Mouse (Mus musculus) lung, embryonic 14.5 days (tissue): ENCODE results near the gene Mark3. TPM values are rescaled to one million over a fixed set of nuclear protein-coding genes. Genes with fewer than 3 reads are reported as not detected.

Experiments used
- ATAC-seq: fragments of 200-750 bp; cut with Nextera tagmentation; 2 replicates; pipeline ENCODE4 v1.8.0; 2017; ENCODE audit warnings: mild to moderate bottlenecking, moderate TSS enrichment, moderate library complexity; ENCODE audit not compliant: insufficient read depth
- DNase-seq: peaks from one replicate; pipeline ENCODE4 v3.0.0-alpha.2; 2015
- H3K27ac ChIP-seq: fragments of 300-500 bp; sonication (generic); 2 replicates; pipeline ENCODE4 v1.5.1; 2014; ENCODE audit warnings: low read depth, mild to moderate bottlenecking, moderate library complexity
- H3K27me3 ChIP-seq: fragments of 300-500 bp; sonication (generic); 2 replicates; pipeline ENCODE4 v1.6.1; 2014; ENCODE audit warnings: low read length, control low read depth; ENCODE audit not compliant: insufficient read depth
- H3K36me3 ChIP-seq: fragments of 300-500 bp; sonication (generic); 2 replicates; pipeline ENCODE4 v1.6.1; 2014; ENCODE audit warnings: control low read depth; ENCODE audit not compliant: insufficient read depth
- H3K4me1 ChIP-seq: fragments of 300-500 bp; sonication (generic); 2 replicates; pipeline ENCODE4 v1.6.1; 2014; ENCODE audit warnings: antibody characterized with exemption, control low read depth; ENCODE audit not compliant: insufficient read depth
- H3K4me2 ChIP-seq: fragments of 300-500 bp; sonication (generic); 2 replicates; pipeline ENCODE4 v1.6.1; 2014; ENCODE audit warnings: mild to moderate bottlenecking
- H3K4me3 ChIP-seq: fragments of 300-500 bp; sonication (generic); 2 replicates; pipeline ENCODE4 v1.5.1; 2014; ENCODE audit warnings: low read depth, low read length
- H3K9ac ChIP-seq: fragments of 300-500 bp; sonication (generic); 2 replicates; pipeline ENCODE4 v1.6.1; 2014
- H3K9me3 ChIP-seq: fragments of 300-500 bp; sonication (generic); 2 replicates; pipeline ENCODE4 v1.6.1; 2016; ENCODE audit warnings: low read depth, low read length, control low read depth
- CTCF ChIP-seq: IDR thresholded peaks from 2 replicates; pipeline ENCODE4 v1.5.1; 2016; ENCODE audit warnings: antibody characterized with exemption, low read depth
- WGBS: fragments of 180-500 bp; shearing (Covaris S2); extraction: QIAGEN DNeasy Blood & Tissue Kit; methylation state at CpG from one replicate; pipeline ENCODE4 v1.1.7; 2014; 5-methylcytosine and 5-hydroxymethylcytosine counted together
- polyA plus RNA-seq: library from polyadenylated mRNA; unstranded; fragments of >200 nt; fragmentation: Nextera tagmentation; extraction: Ambion mirVana; gene quantifications from 2 replicates; pipeline ENCODE4 v1.2.1, GENCODE M21; 2014

Gene Mark3
- polyA plus RNA-seq, 1 experiment from 2014 or later = 62.0 TPM

DNA sequence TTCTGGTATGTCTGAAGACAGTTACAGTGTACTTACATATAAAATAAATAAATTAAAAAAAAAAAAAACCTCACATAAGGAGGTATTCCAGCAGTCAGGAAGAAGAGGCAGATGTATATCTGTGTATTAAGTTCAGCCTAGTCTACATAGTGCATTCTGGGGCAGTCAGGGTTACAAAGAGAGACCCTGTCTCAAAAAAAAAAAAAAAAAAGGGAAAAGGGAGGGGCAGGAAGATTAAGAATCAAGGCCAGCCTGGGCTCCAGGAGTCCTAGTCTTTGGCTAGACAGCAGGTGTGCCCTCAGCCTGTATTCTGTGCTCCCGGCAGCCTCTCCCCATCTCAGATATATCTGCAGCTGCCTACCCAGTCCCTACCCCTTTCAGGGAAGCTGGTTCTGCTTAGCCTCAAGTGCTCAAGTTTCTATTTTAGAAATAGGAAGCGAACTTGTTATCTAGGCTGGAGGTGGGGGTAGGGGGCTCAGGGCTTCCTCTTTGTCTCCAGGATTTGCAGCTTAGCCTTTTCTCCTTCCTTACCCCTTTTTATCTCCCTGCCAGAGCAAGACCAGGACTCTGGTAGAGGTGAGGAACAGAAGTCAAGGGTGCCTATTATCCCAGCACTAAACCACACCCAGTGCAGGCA, 100.6 kb downstream of the Mark3 start:
- no peak overlapping the region for H3K4me2 ChIP-seq
- DNase-seq = no peak
- no peaks in the 10 kb centered on the region for H3K9me3 ChIP-seq
- H3K4me1 ChIP-seq = peaks cover 6% of the 10 kb centered on the region
- H3K27me3 ChIP-seq = peaks cover 39% of the 10 kb centered on the region
- no peak overlapping the region for H3K4me3 ChIP-seq
- no peaks in the 10 kb centered on the region for H3K36me3 ChIP-seq
- H3K9ac ChIP-seq = no peak overlapping the region
- WGBS = 54% methylated on average over 2 of the region's 2 CpGs
- no peak overlapping the region for H3K27ac ChIP-seq
- ATAC-seq = no peak
- TF ChIP-seq CTCF = no peak

DNA sequence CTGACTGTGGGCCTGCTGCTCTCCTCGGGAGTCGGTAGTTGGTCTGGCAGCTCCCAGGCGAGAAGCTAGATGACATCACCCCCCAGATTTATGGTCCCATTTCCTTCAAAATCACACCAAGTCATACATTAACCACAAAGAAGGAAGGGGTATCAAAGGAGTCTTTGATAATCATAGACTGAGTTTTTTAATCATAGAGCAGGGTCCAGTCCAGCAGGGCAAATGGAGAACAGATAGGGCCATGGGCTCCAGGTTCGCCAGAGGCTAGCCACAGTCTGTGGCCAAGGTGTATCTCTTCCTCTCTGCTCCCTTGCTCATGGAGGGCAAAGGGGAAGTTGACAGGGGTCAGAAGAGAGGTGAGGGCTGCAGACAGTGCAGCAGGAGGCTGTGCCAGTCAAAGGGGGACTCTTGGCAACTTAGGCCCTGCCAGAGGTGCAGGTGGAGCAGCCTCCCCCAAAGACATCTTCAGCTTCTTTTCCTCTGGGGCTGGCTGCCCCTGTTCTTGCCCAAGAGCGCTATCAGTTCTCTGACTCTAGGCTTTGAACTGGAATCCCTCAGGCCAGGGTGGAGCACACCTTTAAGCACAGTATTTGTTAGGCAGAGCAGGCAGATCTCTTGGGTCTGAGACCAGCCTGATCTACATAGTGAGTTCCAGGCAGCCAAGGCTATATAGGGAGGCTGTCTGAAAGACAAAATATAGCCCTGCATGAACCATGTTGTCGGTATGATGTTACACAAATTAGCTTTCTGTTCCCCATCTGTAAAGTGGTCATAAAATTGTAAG, 101.7 kb downstream of the Mark3 start:
- no peak overlapping the region for H3K27ac ChIP-seq
- H3K27me3 ChIP-seq = peaks cover 29% of the 10 kb centered on the region
- no peak overlapping the region for H3K9ac ChIP-seq
- H3K36me3 ChIP-seq = peaks cover 7% of the 10 kb centered on the region; the same call in 1 of the 2 replicates
- no peak overlapping the region for H3K4me3 ChIP-seq
- peaks cover 6% of the 10 kb centered on the region for H3K4me1 ChIP-seq
- no peak overlapping the region for H3K4me2 ChIP-seq
- no peaks in the 10 kb centered on the region for H3K9me3 ChIP-seq
- DNase-seq (no peak), ATAC-seq (no peak)
- TF ChIP-seq CTCF = no peak
- WGBS = 81% methylated on average over 6 of the region's 6 CpGs

DNA sequence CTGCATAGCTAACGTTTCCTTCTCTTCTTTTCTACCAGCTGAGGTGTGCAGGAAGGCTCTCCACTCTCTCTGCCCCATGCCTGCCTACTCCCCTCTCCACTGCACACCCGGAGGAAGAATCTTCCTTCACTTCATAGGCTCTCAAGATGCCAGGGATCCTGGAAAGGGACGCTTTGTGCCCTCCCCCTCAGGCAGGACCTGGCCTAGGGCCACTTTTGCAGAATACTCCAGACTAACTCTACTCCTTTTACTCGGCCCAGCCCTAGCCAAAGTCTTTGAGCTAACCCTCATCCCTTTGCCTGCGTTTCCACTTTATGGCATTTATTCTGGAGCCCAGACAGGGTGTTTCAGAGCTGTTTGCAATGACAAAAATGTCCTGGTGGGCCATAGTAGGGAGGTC, 103.1 kb downstream of the Mark3 start:
- WGBS = 19% methylated on average over 5 of the region's 5 CpGs
- H3K9ac ChIP-seq = peak overlapping the region; percentile 76

DNA sequence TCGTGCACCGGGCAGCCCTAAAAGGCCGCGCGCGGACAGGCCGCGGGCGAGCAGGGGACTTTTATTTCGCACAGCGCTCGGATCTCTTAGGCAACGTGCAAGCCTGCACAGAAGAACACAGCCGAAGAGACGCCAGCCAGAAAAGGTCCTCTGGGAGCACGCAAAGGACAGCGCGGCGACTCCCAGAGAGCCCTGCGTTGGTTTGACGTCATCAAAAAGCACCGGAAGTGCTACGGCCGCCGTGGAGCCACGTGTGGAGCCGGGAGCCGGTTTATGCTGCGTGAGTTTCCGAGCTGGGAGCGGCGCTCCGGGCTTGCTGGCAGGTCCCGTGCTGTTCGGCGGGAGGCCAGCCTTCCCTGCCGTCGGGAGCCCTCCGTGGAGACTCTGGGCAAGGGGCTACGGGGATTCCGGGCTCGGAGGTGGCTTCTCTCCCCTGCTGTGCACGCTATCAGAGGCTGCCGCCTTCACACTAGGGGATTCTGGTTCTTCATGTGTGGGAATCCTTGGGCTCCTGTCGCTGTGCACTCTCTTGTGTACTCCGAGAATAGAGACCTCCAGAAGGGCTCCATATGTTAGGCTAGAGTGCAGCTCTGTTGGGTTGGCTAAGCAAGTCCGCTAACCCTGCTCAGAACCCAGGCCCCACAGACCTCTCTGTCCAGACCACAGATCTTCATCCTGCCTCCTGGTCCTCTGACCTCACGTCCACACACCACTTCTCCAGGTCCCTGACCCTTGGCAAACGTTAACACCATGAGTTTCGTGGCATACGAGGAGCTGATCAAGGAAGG, 103.8 kb downstream of the Mark3 start, which contains the start of gene Trmt61a:
TSS of gene Trmt61a (plus strand) at position 224 of the 788 bp plus-strand sequence.
- Histone ChIP-seq H3K9ac (peak within 1 kb of the TSS; percentile 76), H3K36me3 (peaks cover 24% of the 10 kb centered on the region; the same call in 1 of the 2 replicates), H3K4me1 (0 out of 2 replicates have a peak, but pooled peaks cover 4% of the 10 kb centered on the region), H3K9me3 (no peaks in the 10 kb centered on the region), H3K27me3 (peaks cover 10% of the 10 kb centered on the region; the same call in 1 of the 2 replicates), H3K4me3 (peak within 1 kb of the TSS; percentile 66), H3K4me2 (peak within 1 kb of the TSS; percentile 88), H3K27ac (peak within 1 kb of the TSS; percentile 92)
- no peak for TF ChIP-seq CTCF
- ATAC-seq = peak; percentile 87
- DNase-seq = peak; percentile 99
- under 1% methylated on average over 51 of the region's 51 CpGs for WGBS

More for the DNA sequence above, 103.1 kb downstream of the Mark3 start:
- Histone ChIP-seq H3K4me2 (peak overlapping the region; percentile 88), H3K9me3 (no peaks in the 10 kb centered on the region), H3K27ac (peak overlapping the region; percentile 92), H3K4me3 (peak overlapping the region; percentile 66), H3K36me3 (peaks cover 21% of the 10 kb centered on the region; the same call in 1 of the 2 replicates), H3K4me1 (peaks cover 7% of the 10 kb centered on the region), H3K27me3 (peaks cover 17% of the 10 kb centered on the region)
- ATAC-seq (peak; percentile 12; the same call in 1 of the 2 replicates), DNase-seq (no peak)
- TF ChIP-seq CTCF = no peak

DNA sequence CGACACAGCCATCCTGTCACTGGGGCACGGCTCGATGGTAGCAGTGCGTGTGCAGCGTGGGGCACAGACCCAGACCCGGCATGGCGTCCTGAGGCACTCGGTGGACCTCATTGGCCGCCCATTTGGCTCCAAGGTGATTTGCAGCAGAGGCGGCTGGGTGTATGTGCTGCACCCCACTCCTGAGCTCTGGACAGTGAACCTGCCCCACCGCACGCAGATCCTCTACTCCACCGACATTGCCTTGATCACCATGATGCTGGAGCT, 104.3 kb downstream of the Mark3 start:
- no peak overlapping the region for H3K27ac ChIP-seq
- ATAC-seq (no peak), DNase-seq (no peak)
- H3K4me2 ChIP-seq = peak overlapping the region; percentile 88
- no peak for TF ChIP-seq CTCF
- H3K9ac ChIP-seq = peak overlapping the region; percentile 76
- peaks cover 5% of the 10 kb centered on the region; the same call in 1 of the 2 replicates for H3K27me3 ChIP-seq
- H3K4me3 ChIP-seq = peak overlapping the region; percentile 66
- no peaks in the 10 kb centered on the region for H3K9me3 ChIP-seq
- peaks cover 25% of the 10 kb centered on the region; the same call in 1 of the 2 replicates for H3K36me3 ChIP-seq
- 0 out of 2 replicates have a peak, but pooled peaks cover 4% of the 10 kb centered on the region for H3K4me1 ChIP-seq
- 3% methylated on average over 13 of the region's 13 CpGs for WGBS

DNA sequence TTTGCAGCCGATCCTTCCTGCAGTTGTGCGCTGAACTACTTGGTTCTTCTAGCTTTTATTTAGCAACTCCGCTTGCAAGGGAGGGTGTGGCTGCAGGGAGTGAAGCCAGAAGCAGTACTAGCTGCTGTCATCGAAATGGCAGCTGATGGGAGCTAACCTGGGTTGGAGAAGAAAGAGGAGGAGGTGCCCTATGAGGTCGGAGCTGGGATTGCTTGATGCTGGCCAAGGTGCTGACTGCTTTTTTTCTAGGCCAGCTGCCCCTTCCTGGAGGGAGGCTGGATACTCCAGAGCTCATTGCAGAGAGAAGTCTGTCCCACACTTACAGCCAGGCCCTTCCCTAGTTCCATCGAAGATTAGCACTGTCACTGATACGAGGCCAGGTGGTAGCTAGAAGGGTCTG, 104.7 kb downstream of the Mark3 start:
- TF ChIP-seq CTCF = no peak
- peak overlapping the region; percentile 66 for H3K4me3 ChIP-seq
- H3K27ac ChIP-seq = no peak overlapping the region
- H3K4me1 ChIP-seq = 0 out of 2 replicates have a peak, but pooled peaks cover 4% of the 10 kb centered on the region
- DNase-seq (no peak), ATAC-seq (no peak)
- peaks cover 29% of the 10 kb centered on the region; the same call in 1 of the 2 replicates for H3K36me3 ChIP-seq
- 47% methylated on average over 7 of the region's 7 CpGs for WGBS
- H3K9ac ChIP-seq = peak overlapping the region; percentile 76; the same call in 1 of the 2 replicates
- no peaks in the 10 kb centered on the region for H3K9me3 ChIP-seq
- peak overlapping the region; percentile 88 for H3K4me2 ChIP-seq
- H3K27me3 ChIP-seq = 0 out of 2 replicates have a peak, but pooled peaks cover 3% of the 10 kb centered on the region
